Mouse (Mus musculus) MN1 (cell line): Measurements from ENCODE around the gene Rela.

Experiments
- DNase-seq: peaks from one replicate; pipeline ENCODE4 v3.0.0-alpha.2; 2016; ENCODE audit warnings: low spot score

The Rela gene

DNA sequence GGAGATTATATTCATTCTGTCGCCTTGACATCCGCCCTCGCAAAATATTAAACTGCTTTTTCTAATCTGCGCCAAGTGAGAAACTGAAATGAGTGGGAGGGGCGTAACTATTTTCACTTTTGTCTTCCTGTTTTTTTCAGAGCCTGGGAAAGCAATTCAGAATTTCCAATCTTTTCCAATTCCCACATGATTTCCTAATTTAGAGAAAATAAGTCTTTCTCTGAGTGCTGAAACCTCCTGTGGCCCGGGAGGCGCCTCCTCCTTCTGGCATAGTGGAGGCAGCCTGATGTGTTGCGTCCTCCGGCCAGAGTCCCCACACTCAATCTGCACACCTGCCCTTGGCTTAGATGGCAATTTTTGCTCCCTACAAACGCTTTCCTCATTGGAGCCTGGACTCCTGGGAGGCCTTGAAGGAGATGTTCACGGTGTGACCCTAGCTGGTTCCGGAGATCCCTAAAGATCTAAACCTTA is 677 bp upstream of the Rela start:
- DNase-seq, result no peak

GRCm38 (mm10) chr19:5638416-5639005 is 1.2 kb downstream of the Rela start:
- DNase-seq, result no peak

GRCm38 (mm10) chr19:5640339-5640738 is 3.1 kb downstream of the Rela start:
- DNase-seq, result peak; percentile 79

GRCm38 (mm10) chr19:5641021-5641420 is 3.7 kb downstream of the Rela start:
- DNase-seq, result no peak

- no peak for DNase-seq
Measured at GRCm38 (mm10) chr19:5641641-5642040, 4.4 kb downstream of the Rela start.

DNA sequence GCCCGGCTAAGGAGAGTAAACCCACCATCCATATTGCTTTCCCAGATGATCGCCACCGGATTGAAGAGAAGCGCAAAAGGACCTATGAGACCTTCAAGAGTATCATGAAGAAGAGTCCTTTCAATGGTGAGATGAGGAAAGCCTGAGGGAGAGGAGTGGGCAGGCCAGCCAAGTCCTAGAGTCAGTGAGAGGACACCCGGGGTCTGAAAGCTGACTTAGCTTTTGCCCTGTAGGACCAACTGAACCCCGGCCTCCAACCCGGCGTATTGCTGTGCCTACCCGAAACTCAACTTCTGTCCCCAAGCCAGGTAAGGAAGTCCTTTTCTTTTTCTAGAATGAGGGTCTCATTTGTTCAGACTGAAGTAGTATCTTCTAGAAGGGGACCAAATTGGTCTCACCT is 8.0 kb downstream of the Rela start:
- no peak for DNase-seq

DNA sequence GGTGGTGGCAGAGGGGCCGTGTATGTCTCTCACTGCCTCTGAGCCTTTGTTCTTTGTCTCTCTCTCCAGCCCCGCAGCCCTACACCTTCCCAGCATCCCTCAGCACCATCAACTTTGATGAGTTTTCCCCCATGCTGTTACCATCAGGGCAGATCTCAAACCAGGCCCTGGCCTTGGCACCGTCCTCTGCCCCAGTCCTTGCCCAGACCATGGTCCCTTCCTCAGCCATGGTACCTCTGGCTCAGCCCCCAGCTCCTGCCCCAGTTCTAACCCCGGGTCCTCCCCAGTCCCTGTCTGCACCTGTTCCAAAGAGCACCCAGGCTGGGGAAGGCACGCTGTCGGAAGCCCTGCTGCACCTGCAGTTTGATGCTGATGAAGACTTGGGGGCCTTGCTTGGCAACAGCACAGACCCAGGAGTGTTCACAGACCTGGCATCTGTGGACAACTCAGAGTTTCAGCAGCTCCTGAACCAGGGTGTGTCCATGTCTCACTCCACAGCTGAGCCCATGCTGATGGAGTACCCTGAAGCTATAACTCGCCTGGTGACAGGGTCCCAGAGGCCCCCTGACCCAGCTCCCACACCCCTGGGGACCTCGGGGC is 9.5 kb downstream of the Rela start:
- DNase-seq, result no peak

- DNase-seq, result no peak
Measured at GRCm38 (mm10) chr19:5647791-5648190, 10.5 kb downstream of the Rela start.

- peak; percentile 68 for DNase-seq
Measured at GRCm38 (mm10) chr19:5648401-5649297, 11.4 kb downstream of the Rela start.

DNA sequence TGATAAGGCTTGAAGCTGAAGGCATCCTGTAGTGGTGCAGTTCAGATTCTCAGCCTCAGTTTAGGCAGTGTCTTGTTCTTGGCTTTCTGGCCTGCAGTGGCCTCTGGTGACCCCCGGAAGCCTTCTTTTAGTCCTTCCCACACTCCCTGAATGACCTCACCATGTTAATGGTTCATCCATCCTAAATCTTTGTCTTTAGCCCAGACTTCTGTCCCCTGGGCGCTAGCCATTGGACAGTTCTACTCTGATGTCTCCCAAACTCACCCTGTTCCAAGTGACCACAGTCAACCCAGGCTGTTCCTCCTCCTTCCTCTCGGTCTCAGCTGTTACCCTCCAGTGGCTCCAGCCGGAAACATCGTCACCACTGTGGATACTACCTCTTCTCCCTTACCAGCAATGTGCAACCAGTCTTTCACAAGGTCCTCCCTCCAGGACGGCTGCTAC is 12.0 kb downstream of the Rela start:
- no peak for DNase-seq

- DNase-seq, result no peak
Measured at GRCm38 (mm10) chr19:5651502-5652274, 14.4 kb downstream of the Rela start.

DNA sequence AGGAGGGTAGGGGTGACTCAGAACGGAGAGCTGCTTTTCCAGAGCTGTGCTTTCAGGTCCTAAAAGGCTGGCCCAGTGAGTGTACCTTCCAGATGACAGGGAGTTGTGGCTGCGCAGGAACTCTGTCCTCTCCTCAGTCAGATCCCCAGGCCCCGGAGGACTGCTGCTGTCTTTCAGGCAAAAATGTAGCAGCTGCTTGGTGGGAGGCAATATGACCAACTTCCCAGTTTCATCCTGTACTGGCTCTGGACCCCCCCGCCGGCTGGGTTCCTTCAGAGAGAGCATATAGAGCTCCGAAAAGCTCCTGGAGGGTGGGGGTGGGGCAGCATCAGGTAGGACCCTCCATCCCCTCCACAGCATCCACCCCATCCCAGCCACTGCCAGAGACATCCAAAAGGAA is 15.3 kb downstream of the Rela start:
- DNase-seq, result no peak

GRCm38 (mm10) chr19:5653969-5654719 is 16.9 kb downstream of the Rela start:
- no peak for DNase-seq

- no peak for DNase-seq
Measured at GRCm38 (mm10) chr19:5654720-5655298, 17.5 kb downstream of the Rela start.

DNA sequence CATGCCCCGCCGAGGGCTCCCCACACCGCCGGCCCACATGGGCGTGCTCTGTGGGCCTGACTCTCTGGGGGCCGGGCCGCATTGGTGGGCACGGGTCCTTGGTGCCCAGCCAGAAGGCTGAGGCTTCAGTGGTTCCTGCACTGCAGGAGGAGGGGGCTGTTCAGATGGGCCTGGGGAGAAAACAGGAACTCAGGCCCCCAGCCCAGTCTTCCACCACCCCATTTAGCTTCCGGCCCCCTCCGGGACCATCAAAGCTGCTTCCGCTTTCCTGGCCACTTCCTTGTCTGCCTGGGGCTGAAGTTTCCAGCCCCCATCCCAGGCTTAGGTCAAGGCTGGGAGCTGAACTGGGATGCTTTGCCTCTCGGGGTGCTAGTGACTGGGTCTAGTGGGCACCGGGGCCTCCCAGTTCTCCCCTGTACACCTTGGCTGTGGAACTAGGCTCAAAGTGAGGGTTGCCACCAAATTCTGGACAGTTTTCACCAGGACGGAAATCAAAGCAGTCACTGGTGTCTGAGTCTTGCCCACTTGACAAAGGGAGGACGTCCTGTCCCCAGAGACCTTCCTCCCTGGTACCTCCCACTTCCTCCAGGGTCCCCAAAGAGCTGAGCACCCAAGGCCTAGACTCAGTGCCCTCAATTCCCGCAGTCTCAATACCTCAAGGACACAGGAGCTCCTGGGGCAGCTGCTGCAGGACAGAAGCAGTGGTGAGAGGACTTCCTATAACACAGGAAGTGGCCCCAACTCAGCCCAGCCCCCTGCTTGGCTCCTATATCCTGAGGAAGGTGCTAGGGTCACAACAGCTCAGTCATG is 23.9 kb downstream of the Rela start:
- no peak for DNase-seq

GRCm38 (mm10) chr19:5662310-5662709 is 25.0 kb downstream of the Rela start:
- DNase-seq, result no peak

DNA sequence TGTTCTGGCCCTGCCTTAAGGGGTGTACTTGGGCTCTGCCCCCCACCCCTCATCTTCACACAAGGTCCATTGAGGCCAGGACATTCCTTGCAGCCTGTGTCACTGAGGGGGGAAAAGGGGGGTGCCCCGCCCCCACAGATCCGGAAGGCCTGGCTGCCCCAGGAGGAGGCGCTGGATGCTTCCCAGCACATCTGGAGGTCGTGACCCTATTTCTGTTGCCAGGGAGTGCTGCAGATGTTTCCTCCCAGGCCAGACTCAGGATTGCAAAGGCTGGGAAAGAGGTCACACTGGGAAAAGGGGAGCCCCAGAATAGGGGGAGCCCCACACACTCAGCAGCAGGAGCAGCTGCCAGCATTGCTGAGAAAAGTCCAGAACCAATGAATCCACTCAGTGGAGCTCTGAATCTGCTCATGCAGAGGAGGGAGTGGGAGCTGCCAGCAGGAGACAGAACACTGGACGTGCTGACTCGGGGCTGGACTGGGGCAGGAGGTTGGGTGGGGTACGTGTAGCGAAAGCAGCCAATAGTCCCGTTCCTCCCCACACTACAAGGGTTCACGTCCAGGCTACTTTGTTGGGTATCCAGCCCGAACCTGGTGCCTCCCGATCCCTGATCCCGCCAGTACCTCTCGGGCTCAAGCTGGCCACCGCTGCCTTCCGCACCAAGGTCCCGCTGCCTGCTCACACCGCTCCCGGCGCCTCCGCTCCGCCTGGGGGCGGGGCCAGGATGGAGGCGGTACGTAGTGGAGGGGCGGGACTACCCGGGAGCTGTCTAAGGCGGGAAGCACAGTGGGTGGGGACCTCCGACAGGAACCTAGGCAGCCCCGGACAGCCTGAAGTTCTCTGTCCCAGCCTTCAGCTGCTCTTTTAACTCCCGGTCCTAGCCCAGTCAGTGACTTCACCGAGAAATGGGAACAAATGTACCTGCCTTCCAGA is 26.0 kb downstream of the Rela start, which contains the start of gene Sipa1:
Gene Sipa1, minus strand, starts transcription at position 727 of the 933 bp plus-strand sequence.
- DNase-seq, result peak; percentile 80

DNA sequence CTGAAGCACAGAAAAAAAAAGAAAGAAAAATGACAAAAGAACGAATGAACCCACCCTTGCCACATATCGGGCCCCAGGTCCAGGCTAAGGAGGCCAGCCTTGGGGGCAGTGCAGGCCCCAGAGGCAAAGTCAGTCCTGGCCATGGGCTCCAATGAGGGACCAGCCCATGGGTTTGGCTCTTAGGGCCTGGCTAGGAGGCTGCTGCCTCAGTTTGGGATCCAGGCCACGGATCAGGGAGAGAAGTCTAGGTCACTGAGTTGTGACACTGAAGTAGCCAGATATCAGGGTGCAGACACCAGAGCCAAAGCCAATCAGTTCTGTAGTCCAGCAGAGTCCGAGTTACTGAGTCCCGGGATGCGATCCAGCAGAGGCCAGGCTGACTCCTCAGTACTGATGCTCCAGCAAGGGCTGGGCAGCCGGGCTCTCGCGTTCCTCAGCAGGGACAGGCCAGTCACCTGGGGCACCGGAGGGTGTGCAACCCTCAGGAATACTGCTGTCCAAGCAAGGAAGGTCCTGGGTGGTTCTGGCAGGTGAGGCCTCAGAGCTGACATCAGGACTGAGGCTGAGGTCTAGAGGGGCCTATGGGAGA is 27.5 kb downstream of the Rela start:
- no peak for DNase-seq

DNA sequence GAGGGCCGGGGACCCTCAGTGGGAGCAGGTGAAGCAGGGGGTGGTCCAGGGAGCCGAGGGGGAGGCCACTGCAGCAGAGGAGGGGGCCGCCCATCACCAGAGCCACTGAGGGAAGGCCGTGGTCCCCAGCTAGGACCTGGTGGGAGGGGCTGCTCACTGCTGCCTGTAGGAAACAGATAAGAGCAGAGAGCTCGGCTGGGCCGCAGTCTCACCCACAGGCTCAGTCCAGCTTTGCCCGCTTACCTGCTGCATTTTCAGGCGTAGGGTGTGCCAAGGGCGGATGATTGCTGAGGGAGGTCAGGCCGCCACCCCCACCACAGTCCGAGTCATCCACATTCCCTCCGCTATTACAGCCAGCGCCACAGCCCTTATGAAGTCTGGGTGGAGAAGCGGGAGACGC is 28.2 kb downstream of the Rela start:
- no peak for DNase-seq
